Mouse (Mus musculus) neural tube, embryonic 13.5 days (tissue): Measurements from ENCODE around the gene Pcgf1. TPM values are rescaled to one million over a fixed set of nuclear protein-coding genes. Genes with fewer than 3 reads are reported as not detected.
A peak's percentile ranks its signal among the peaks of the same experiment; 100 is the strongest.

Experiments
- ATAC-seq: fragments of 200-750 bp; cut with Nextera tagmentation; 2 replicates; pipeline ENCODE4 v1.8.0; 2017; ENCODE audit warnings: low read depth, mild to moderate bottlenecking, moderate TSS enrichment, moderate library complexity
- H3K27ac ChIP-seq: fragments of 300-500 bp; sonication (generic); replicated peaks from 2 replicates; pipeline ENCODE4 v1.5.1; 2015; ENCODE audit warnings: moderate library complexity, mild to moderate bottlenecking, inconsistent platforms
- H3K27me3 ChIP-seq: fragments of 300-500 bp; sonication (generic); 2 replicates; pipeline ENCODE4 v1.6.1; 2015; ENCODE audit warnings: mild to moderate bottlenecking, inconsistent platforms
- H3K36me3 ChIP-seq: fragments of 300-500 bp; sonication (generic); 2 replicates; pipeline ENCODE4 v1.6.1; 2015; ENCODE audit warnings: mild to moderate bottlenecking, inconsistent platforms
- H3K4me1 ChIP-seq: fragments of 300-500 bp; sonication (generic); replicated peaks from 2 replicates; pipeline ENCODE4 v1.6.1; 2015; ENCODE audit warnings: inconsistent platforms
- H3K4me2 ChIP-seq: fragments of 300-500 bp; sonication (generic); 2 replicates; pipeline ENCODE4 v1.6.1; 2015; ENCODE audit warnings: inconsistent platforms, mild to moderate bottlenecking, moderate library complexity
- H3K4me3 ChIP-seq: fragments of 300-500 bp; sonication (generic); 2 replicates; pipeline ENCODE4 v1.5.1; 2015; ENCODE audit warnings: mild to moderate bottlenecking, inconsistent platforms
- H3K9ac ChIP-seq: fragments of 300-500 bp; sonication (generic); 2 replicates; pipeline ENCODE4 v1.6.1; 2015; ENCODE audit warnings: moderate library complexity, mild to moderate bottlenecking, inconsistent platforms
- H3K9me3 ChIP-seq: fragments of 300-500 bp; sonication (generic); 2 replicates; pipeline ENCODE4 v1.6.1; 2016; ENCODE audit warnings: inconsistent platforms
- WGBS: fragments of 180-500 bp; shearing (Covaris S2); methylation state at CpG from one replicate; pipeline ENCODE4 v1.1.7; 2015; 5-methylcytosine and 5-hydroxymethylcytosine counted together
- microRNA counts: library from miRNA; unstranded; fragments of <30 nt; microRNA quantifications from one replicate; lab custom pipeline; 2016
- microRNA-seq: library from miRNA; unstranded; fragments of <30 nt; microRNA quantifications from one replicate; pipeline ENCODE4, GENCODE M21; 2016
- polyA plus RNA-seq: library from polyadenylated mRNA; unstranded; fragments of >200 nt; fragmentation: Nextera tagmentation; extraction: Ambion mirVana; gene quantifications from 2 replicates; pipeline ENCODE4 v1.2.1, GENCODE M21; 2015

Gene Pcgf1
- polyA plus RNA-seq, 1 experiment from 2014 or later: 55.2 TPM

DNA sequence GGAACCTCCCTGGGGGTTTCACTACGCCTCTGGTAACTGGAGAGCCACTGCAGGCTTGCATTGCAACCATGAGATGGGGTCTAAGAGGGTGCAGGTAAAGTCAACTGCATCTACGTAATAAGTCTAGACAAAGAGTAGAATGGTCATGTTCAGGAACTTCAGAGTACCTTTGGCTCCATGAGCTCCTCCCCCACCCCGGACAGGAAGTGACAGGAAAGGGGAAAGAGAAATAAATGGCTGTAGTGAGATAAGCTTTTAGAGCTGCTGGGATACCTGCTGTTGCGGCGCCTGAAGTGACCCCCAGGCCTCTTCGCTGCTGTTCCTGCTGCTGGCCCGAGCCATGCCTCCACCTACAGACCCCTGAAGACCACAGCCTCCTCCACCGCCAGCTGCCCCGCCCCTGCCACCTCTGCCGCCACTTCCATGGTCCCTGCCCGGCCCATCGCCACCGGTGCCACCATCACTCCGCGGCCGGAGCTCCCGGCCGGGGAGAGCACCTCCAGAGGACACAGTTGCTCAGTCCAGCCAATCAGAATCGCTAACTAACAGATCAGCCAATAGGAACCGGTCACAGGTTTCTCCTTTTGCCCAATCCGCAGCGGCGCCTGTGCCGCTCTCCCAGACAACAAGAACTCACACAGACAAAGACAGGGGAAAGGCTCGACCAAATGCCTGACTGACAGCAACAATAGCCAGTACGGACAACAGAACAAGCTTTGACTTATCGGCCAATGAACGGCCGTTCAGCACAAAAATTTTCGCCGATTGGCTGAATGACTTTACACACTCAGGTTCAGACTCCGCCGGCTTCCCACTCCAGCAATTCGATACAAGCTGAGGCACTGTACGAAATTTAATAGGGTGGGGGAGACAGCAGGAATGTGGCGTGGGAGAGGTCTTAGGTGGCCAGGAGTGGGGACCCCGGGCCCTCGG is 43.5 kb downstream of the Pcgf1 start, which contains the start of gene Wbp1:
Gene Wbp1 (minus strand): TSS at position 630 of the 933 bp plus-strand sequence.
- no peaks in the 10 kb centered on the region for H3K9me3 ChIP-seq
- peak within 1 kb of the TSS; percentile 100 for H3K27ac ChIP-seq
- no peaks in the 10 kb centered on the region for H3K27me3 ChIP-seq
- H3K4me3 ChIP-seq: peak within 1 kb of the TSS; percentile 64
- H3K4me1 ChIP-seq: peaks cover 77% of the 10 kb centered on the region
- under 1% methylated on average over 38 of the region's 38 CpGs for WGBS
- peak; percentile 94 for ATAC-seq
- peak within 1 kb of the TSS; percentile 91 for H3K9ac ChIP-seq
- H3K36me3 ChIP-seq: peaks cover 32% of the 10 kb centered on the region
- H3K4me2 ChIP-seq: peak within 1 kb of the TSS; percentile 78

- Histone ChIP-seq H3K36me3 (peaks cover 28% of the 10 kb centered on the region), H3K27ac (peak overlapping the region; percentile 100), H3K27me3 (no peaks in the 10 kb centered on the region), H3K9me3 (no peaks in the 10 kb centered on the region), H3K4me3 (peak overlapping the region; percentile 64), H3K4me2 (peak overlapping the region; percentile 78), H3K4me1 (peaks cover 68% of the 10 kb centered on the region), H3K9ac (peak overlapping the region; percentile 85)
- ATAC-seq: peak; percentile 13; the same call in 1 of the 2 replicates
- 2% methylated on average over 47 of the region's 52 CpGs for WGBS
Measured at GRCm38 (mm10) chr6:83121863-83122710, 44.4 kb downstream of the Pcgf1 start.

DNA sequence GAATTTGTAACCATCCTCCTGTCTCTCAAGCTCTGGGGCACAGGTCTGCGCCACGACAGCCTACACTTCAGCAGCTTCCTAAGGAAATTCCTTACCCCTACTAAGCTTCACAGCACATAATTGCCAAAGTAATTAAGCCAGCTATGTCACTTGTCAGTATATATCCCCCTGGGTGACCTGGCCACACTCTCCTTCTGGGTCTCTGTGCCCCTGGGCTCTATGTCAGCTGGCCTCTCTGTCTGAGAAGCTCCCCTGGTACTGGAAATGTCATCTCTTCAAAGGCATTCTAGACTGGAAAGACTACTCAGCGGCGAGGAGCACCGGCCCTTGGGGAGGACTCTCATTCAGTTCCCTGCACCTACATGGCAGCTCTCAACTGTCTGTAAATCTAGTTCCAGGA is 45.3 kb downstream of the Pcgf1 start:
- WGBS: 60% methylated on average over 5 of the region's 5 CpGs
- Histone ChIP-seq H3K9me3 (no peaks in the 10 kb centered on the region), H3K4me3 (peak overlapping the region; percentile 64), H3K9ac (peak overlapping the region; percentile 85), H3K4me2 (peak overlapping the region; percentile 78), H3K27me3 (no peaks in the 10 kb centered on the region), H3K4me1 (peaks cover 59% of the 10 kb centered on the region), H3K27ac (peak overlapping the region; percentile 100), H3K36me3 (peaks cover 19% of the 10 kb centered on the region)
- ATAC-seq: no peak

- WGBS: under 1% methylated on average over 30 of the region's 30 CpGs
- H3K4me3 ChIP-seq: peak overlapping the region; percentile 74
- H3K27me3 ChIP-seq: no peaks in the 10 kb centered on the region
- H3K9ac ChIP-seq: peak overlapping the region; percentile 78
- H3K4me2 ChIP-seq: peak overlapping the region; percentile 92
- H3K9me3 ChIP-seq: no peaks in the 10 kb centered on the region
- H3K4me1 ChIP-seq: peaks cover 41% of the 10 kb centered on the region
- no peaks in the 10 kb centered on the region for H3K36me3 ChIP-seq
- ATAC-seq: peak; percentile 2; the same call in 1 of the 2 replicates
- peak overlapping the region; percentile 61 for H3K27ac ChIP-seq
Measured at GRCm38 (mm10) chr6:83124851-83125312, 47.2 kb downstream of the Pcgf1 start.

DNA sequence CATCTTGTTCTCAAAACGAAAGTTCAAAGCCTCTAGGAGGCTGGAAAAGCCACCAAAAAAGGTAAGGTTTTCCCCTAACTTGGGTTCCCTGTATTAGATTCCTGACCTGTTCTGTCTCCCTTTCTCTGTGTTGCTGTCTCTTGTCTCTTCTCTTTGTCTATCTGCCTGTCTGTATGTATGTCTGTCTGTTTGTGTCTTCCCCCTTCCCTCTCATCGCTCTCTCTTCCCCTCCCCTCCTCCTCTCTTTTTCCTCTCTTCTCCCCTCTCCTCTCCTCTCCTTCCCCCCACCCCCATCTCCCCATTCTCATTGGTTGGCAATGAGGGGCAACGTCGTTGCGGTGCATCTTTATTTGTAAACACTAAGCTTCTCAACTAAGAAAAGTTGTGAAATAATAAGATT is 47.7 kb downstream of the Pcgf1 start, which contains the start of gene Ino80b:
Gene Ino80b (minus strand): TSS at position 101 of the 400 bp plus-strand sequence.
- no peak for ATAC-seq

DNA sequence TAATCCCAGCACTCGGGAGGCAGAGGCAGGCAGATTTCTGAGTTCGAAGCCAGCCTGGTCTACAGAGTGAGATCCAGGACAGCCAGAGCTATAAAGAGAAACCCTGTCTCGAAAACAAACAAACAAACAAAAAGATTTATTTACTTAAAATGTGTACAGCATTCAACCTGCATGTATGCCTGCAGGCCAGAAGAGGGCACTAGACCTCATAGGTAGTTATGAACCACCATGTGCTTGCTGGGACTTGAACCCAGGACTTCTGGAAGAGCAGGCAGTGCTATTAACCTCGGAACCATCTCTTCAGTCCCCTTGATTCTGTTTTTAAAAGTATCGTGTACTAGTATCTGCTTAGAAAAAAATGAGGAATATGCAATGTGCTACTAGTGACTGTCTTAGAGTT is 49.8 kb downstream of the Pcgf1 start:
- Histone ChIP-seq H3K4me3 (no peak overlapping the region), H3K4me2 (no peak overlapping the region), H3K27me3 (no peaks in the 10 kb centered on the region), H3K4me1 (peaks cover 27% of the 10 kb centered on the region), H3K36me3 (no peaks in the 10 kb centered on the region), H3K9me3 (no peaks in the 10 kb centered on the region), H3K9ac (no peak overlapping the region), H3K27ac (no peak overlapping the region)
- 93% methylated on average over 5 of the region's 5 CpGs for WGBS
- no peak for ATAC-seq

More for the DNA sequence above, 47.7 kb downstream of the Pcgf1 start, which contains the start of gene Ino80b:
- WGBS: 29% methylated on average over 5 of the region's 5 CpGs
- Histone ChIP-seq H3K9ac (peak within 1 kb of the TSS; percentile 78), H3K36me3 (no peaks in the 10 kb centered on the region), H3K4me1 (peaks cover 36% of the 10 kb centered on the region), H3K27me3 (no peaks in the 10 kb centered on the region), H3K4me3 (peak within 1 kb of the TSS; percentile 74), H3K9me3 (no peaks in the 10 kb centered on the region), H3K4me2 (peak within 1 kb of the TSS; percentile 92), H3K27ac (peak within 1 kb of the TSS; percentile 61)

MicroRNAs encoded within 50 kb of the gene (microRNA counts, 519-probe panel; counts per million panel counts)
- not detected for microRNA mmu-miR-3470a+mmu-miR-3470b (lab: Ali Mortazavi, UCI)

Small RNA genes lying within 50 kb of the gene (microRNA-seq; reads per million reads assigned to microRNA genes)
- gene Mir3470a (not detected), gene Mir7040 (not detected)

Other genes with a start within 250 kb of the Pcgf1 start
- gene Sema4f, start 138.1 kb upstream of the Pcgf1 start, polyA plus RNA-seq: 20.5 and 22.3 TPM in 2 replicates
- not detected in 2 replicates for gene M1ap, start 131.0 kb upstream of the Pcgf1 start, polyA plus RNA-seq
- gene Dok1, start 44.4 kb upstream of the Pcgf1 start, polyA plus RNA-seq: 3.6 and 6.1 TPM in 2 replicates
- 7.9 and 10.4 TPM in 2 replicates for gene Loxl3, start 43.7 kb upstream of the Pcgf1 start, polyA plus RNA-seq
- 169 and 179 TPM in 2 replicates for gene Aup1, start 23.3 kb upstream of the Pcgf1 start, polyA plus RNA-seq
- 70.1 and 72.8 TPM in 2 replicates for gene Htra2, start 22.6 kb upstream of the Pcgf1 start, polyA plus RNA-seq
- 0.77 and 1.0 TPM in 2 replicates for gene Dqx1, start 20.0 kb upstream of the Pcgf1 start, polyA plus RNA-seq
- gene Tlx2, start 7.6 kb upstream of the Pcgf1 start, polyA plus RNA-seq: 13.3 and 16.1 TPM in 2 replicates
- not detected in 2 replicates for gene Lbx2, start 8.5 kb downstream of the Pcgf1 start, polyA plus RNA-seq
- gene Ccdc142, start 23.7 kb downstream of the Pcgf1 start, polyA plus RNA-seq: 3.2 and 4.9 TPM in 2 replicates
- 4.5 and 5.2 TPM in 2 replicates for gene Gm42688, start 23.7 kb downstream of the Pcgf1 start, polyA plus RNA-seq
- gene Mrpl53, start 31.2 kb downstream of the Pcgf1 start, polyA plus RNA-seq: 133 TPM in 2 replicates
- gene Mogs, start 37.6 kb downstream of the Pcgf1 start, polyA plus RNA-seq: 26.8 and 29.1 TPM in 2 replicates
- 202 and 228 TPM in 2 replicates for gene Wbp1, start 43.7 kb downstream of the Pcgf1 start, polyA plus RNA-seq
- 11.4 and 13.0 TPM in 2 replicates for gene Ino80b, start 47.6 kb downstream of the Pcgf1 start, polyA plus RNA-seq
- gene Rtkn, start 57.6 kb downstream of the Pcgf1 start, polyA plus RNA-seq: 18.9 and 20.7 TPM in 2 replicates
- 14.9 and 16.0 TPM in 2 replicates for gene Wdr54, start 78.5 kb downstream of the Pcgf1 start, polyA plus RNA-seq
- 2.1 and 3.3 TPM in 2 replicates for gene 1700003E16Rik, start 78.5 kb downstream of the Pcgf1 start, polyA plus RNA-seq
- 165 and 176 TPM in 2 replicates for gene Dctn1, start 88.1 kb downstream of the Pcgf1 start, polyA plus RNA-seq
- 0.17 and 0.56 TPM in 2 replicates for gene Slc4a5, start 142.0 kb downstream of the Pcgf1 start, polyA plus RNA-seq
- 27.6 and 27.8 TPM in 2 replicates for gene Mthfd2, start 248.0 kb downstream of the Pcgf1 start, polyA plus RNA-seq
- gene Mob1a, start 248.1 kb downstream of the Pcgf1 start, polyA plus RNA-seq: 29.2 and 32.8 TPM in 2 replicates